Mouse (Mus musculus): ENCODE results near the gene Ankrd13c. TPM values are rescaled to one million over a fixed set of nuclear protein-coding genes. Genes with fewer than 3 reads are reported as not detected.
A peak's percentile ranks its signal among the peaks of the same experiment; 100 is the strongest.

The Ankrd13c gene
- 35.5 and 40.2 TPM in 2 replicates for polyA plus RNA-seq (2012; ENCODE audit: insufficient read depth, insufficient read length, missing spikeins)

DNA sequence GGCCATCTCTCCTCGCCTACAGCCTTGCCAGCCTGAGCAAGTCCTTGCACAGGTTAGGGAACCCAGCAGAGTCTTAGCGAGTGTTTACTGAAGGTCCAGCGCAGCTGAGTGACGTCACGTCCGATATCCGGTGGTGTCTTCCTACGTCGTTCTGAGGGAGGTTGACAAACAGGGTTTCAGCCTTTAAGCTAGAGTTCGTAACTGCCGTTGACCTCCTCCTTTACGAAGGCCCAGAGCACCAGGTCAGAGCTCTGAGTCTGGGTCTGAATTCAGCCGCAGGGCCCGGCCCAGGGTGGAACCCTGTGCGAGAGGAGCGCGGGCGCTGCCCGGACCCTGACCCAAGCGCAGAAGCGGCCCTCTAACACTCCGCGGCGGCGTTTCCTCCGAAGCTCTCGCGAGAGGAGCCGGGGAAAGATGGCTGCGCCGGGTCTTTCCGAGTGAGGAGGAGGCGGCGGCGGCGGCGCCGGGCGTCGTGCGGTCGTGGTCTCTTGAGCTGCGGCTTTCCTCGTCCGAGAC lies at the start of gene Ankrd13c:
Gene Ankrd13c, plus strand, starts transcription at position 397 of the 516 bp plus-strand sequence.
- peak within 1 kb of the TSS; percentile 99 for H3K27ac ChIP-seq (replicated peaks; ENCODE audit: low read depth, low read length)
- H3K4me1 ChIP-seq (ENCODE audit: control insufficient read depth, insufficient read depth, insufficient read length, low read length), result peaks cover 5% of the 10 kb centered on the region; the same call in 1 of the 2 replicates
- H3K4me3 ChIP-seq (ENCODE audit: insufficient read depth, low read depth, low read length), result peak within 1 kb of the TSS; percentile 92

DNA sequence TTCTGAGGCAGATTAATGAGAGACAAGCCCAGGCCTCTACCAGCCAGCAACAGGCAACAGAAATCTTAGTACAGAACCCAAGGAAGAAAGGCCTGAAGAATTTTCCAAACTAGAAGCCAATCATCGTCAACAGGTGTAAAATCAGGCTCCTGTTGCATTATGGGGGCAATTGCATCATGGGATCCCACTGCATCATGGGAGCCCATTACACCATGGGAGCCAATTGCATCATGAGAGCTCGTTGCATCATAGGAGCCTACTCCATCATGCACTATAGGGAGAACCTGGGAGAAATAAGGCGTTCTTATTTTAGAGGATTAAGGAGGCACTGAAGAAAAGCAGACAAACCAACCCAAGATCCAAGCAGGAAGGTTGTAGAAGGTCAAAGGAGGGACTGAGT lies 49.4 kb upstream of the Ankrd13c start:
- Histone ChIP-seq H3K27ac (replicated peaks; ENCODE audit: low read depth, low read length) (no peak overlapping the region), H3K4me3 (ENCODE audit: insufficient read depth, low read depth, low read length) (no peak overlapping the region), H3K4me1 (ENCODE audit: control insufficient read depth, insufficient read depth, insufficient read length, low read length) (no peaks in the 10 kb centered on the region)

DNA sequence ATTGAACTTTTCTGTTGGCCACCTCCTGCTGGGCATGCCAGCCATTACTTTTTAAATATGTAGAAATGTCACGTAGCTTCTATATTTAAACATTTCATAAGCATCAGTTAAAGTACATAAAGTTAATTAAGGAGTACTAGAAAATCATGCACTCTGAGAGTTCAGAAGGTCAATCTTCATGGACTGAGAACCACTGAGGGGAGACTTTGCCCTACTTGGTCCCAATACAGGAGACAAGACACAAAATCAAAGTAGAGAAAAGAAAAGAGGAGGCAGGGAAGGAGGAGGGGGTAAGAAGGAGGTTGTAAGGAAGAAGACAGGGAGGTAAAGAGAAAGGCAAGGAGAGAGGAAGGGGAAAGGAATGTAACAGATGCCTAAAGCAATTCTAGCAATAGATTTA lies 47.1 kb upstream of the Ankrd13c start:
- Histone ChIP-seq H3K4me3 (ENCODE audit: insufficient read depth, low read depth, low read length) (no peak overlapping the region), H3K4me1 (ENCODE audit: control insufficient read depth, insufficient read depth, insufficient read length, low read length) (no peaks in the 10 kb centered on the region), H3K27ac (replicated peaks; ENCODE audit: low read depth, low read length) (no peak overlapping the region)

DNA sequence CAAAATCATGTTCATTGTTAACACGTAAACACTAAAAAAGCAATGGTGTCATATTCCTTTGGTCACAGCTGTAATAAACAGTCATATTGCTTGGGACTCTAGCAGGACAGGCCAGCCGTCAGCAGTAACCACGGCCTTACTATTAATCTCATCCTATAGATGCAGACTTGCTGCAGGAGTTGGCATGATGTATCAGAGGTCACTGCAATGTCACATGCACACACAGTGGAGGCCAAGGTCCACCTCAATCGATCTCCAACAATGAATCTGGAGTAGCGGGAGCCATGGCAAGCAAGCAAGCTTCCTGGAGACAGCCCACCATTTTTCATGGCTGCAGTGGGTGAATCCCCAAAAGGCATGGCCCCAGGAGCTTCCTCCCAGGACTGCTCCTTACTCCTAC lies 45.3 kb upstream of the Ankrd13c start:
- Histone ChIP-seq H3K4me3 (ENCODE audit: insufficient read depth, low read depth, low read length) (no peak overlapping the region), H3K4me1 (ENCODE audit: control insufficient read depth, insufficient read depth, insufficient read length, low read length) (no peaks in the 10 kb centered on the region), H3K27ac (replicated peaks; ENCODE audit: low read depth, low read length) (no peak overlapping the region)

DNA sequence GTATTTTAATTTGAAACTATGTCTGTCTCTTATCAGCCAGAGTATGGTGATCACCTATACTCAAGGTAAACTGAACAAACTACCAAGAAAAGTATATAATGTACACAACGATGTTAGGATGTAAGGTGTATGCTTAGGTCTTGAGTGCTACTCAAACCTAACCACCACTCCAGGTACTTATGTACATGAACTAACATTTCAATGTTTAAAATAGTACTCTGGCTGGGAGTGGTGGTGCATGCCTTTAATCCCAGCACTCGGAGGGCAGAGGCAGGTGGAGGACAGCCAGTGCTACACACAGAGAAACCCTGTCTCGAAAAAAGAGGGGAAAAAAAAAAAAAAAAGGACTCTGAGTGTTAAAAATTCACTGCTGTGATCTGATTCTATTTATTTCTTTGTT lies 38.9 kb upstream of the Ankrd13c start:
- Histone ChIP-seq H3K4me1 (ENCODE audit: control insufficient read depth, insufficient read depth, insufficient read length, low read length) (no peaks in the 10 kb centered on the region), H3K4me3 (ENCODE audit: insufficient read depth, low read depth, low read length) (no peak overlapping the region), H3K27ac (replicated peaks; ENCODE audit: low read depth, low read length) (no peak overlapping the region)

DNA sequence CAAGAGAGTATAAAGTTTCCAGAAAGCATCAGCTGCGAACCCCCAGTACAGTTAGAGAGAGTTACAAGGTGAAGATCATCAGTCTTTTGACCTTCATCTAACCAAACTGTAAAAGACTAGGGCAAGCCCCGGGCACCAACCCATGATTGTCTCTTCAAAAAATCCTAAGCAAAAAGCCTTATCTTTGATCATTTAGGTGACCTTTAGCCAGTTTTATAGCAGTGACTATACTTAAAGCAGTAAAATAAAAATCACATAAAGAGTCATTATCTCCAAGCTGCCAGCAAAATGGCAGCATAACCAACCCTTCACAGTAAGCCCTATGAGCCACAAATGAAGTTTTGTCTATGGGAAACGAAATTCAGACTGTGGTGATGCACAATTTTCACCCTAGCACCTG lies 36.8 kb upstream of the Ankrd13c start:
- Histone ChIP-seq H3K4me3 (ENCODE audit: insufficient read depth, low read depth, low read length) (no peak overlapping the region), H3K27ac (replicated peaks; ENCODE audit: low read depth, low read length) (no peak overlapping the region), H3K4me1 (ENCODE audit: control insufficient read depth, insufficient read depth, insufficient read length, low read length) (no peaks in the 10 kb centered on the region)

DNA sequence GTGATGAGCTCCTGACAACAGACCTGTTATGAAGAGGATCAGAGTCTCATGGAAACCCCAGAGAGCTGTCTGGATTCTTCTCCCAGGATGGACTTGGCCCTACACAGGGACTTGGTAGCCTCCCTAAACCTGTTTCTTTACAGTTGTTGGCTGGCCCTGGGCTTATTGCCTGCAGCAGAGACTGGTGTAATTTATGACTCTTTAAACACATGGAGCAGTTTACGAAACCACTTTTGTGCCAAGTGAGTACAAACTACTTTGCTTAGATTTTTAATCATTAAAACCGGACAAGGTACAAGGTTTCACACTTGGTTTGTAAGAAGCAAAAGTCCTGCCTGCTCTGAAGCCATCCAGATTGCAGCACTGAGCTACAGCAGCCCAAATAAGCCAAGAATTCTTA lies 34.9 kb upstream of the Ankrd13c start:
- no peak overlapping the region for H3K4me3 ChIP-seq (ENCODE audit: insufficient read depth, low read depth, low read length)
- no peaks in the 10 kb centered on the region for H3K4me1 ChIP-seq (ENCODE audit: control insufficient read depth, insufficient read depth, insufficient read length, low read length)
- H3K27ac ChIP-seq (replicated peaks; ENCODE audit: low read depth, low read length), result no peak overlapping the region

DNA sequence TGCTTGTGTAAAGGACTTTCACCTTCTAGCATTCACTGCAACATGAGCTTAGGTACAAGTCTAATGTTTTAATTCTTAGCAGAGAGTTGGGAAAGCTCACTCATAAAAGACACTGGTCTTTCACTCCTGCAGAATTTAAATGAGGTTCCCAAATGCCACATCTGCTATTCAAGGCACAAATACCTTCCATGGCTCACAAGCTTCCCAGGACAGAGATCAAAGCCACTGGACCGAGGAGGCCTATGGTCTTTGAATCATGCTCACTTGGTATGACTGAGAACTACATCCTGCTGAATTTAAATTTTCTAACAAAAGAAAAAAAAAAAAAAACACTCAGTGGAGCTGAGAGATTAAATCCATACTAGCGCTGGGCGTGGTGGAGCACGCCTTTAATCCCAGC lies 30.7 kb upstream of the Ankrd13c start:
- no peaks in the 10 kb centered on the region for H3K4me1 ChIP-seq (ENCODE audit: control insufficient read depth, insufficient read depth, insufficient read length, low read length)
- no peak overlapping the region for H3K27ac ChIP-seq (replicated peaks; ENCODE audit: low read depth, low read length)
- H3K4me3 ChIP-seq (ENCODE audit: insufficient read depth, low read depth, low read length), result no peak overlapping the region

DNA sequence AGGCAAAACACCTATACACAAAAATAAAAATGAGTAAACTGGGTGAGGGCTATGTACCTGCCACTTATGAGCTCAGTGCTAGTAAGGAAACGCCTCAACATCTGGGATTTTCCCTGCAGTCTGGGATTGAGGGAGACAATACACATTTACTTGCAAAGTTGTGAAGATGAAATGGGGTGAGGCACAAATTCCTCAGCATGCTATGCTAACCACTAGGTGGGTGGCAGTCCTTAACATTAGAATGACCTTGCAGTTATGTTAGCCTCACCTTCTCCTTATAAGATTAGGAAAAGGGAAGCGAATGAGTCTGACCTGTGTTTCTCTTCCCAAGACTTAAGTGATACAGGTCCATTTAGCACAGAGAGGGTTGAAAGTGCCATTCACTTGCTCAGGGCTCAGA lies 25.7 kb upstream of the Ankrd13c start:
- no peak overlapping the region for H3K4me3 ChIP-seq (ENCODE audit: insufficient read depth, low read depth, low read length)
- H3K27ac ChIP-seq (replicated peaks; ENCODE audit: low read depth, low read length), result no peak overlapping the region
- H3K4me1 ChIP-seq (ENCODE audit: control insufficient read depth, insufficient read depth, insufficient read length, low read length), result no peaks in the 10 kb centered on the region

DNA sequence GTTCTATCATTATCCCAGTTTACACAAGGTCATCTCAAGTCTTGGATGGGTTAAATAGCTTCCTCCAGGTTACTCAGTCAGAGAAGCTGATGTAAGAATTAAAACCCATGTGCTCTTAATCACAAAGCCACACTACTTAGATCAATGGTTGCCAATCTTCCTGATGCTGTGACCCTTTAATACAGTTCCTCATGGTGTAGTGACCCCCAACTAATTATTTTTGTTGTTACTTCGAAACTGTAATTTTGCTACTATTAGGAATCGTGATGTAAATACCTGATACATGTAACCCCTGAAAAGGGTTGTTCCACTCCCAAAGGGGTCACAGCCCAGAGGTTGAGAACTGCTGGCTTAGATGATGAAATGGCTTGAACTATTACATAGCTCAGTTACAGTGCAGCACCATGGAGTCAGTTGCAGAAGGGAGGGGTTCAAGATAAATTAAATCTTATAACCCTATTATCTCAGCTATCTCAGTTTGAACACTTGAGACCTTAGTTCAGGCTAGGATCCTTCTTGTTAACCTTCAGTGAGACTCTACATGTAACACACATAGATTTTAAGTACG lies 23.7 kb upstream of the Ankrd13c start:
- H3K27ac ChIP-seq (replicated peaks; ENCODE audit: low read depth, low read length), result no peak overlapping the region
- H3K4me3 ChIP-seq (ENCODE audit: insufficient read depth, low read depth, low read length), result no peak overlapping the region
- H3K4me1 ChIP-seq (ENCODE audit: control insufficient read depth, insufficient read depth, insufficient read length, low read length), result no peaks in the 10 kb centered on the region

DNA sequence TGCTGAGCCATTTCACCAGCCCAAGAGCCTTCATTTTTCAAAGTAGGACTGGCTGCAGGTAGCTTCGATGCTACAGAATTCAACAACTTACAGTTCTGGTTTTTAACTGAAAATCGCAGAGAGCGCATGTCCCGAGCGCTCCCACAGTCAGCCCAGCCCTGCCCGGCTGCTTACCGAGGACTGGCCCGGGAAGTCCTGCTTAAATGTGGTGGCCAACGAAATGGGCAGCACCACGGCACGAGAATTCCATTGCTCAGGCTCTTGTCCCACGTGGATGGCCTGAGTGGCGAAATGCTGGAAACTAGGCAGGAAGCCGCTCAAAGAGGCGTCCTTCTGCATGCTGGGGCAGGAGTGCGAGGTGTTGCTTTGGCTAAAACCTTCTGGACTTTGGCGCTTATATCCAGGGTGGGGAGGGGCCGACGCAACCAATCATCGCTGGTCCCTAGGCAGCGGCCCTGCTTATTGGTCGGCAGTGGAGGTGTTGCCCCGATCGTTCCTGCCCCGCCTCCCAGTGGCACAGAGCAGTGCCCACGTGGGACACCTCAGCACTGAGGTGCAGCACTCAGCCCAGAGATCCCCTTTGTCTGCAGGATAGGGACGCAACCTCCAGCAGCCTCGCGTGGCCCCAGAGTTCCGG lies 22.2 kb upstream of the Ankrd13c start, which contains the start of gene Cth:
Gene Cth, minus strand, starts transcription at position 386 of the 637 bp plus-strand sequence.
- Histone ChIP-seq H3K27ac (replicated peaks; ENCODE audit: low read depth, low read length) (no peak within 1 kb of the TSS), H3K4me1 (ENCODE audit: control insufficient read depth, insufficient read depth, insufficient read length, low read length) (no peaks in the 10 kb centered on the region), H3K4me3 (ENCODE audit: insufficient read depth, low read depth, low read length) (peak within 1 kb of the TSS; percentile 52)

DNA sequence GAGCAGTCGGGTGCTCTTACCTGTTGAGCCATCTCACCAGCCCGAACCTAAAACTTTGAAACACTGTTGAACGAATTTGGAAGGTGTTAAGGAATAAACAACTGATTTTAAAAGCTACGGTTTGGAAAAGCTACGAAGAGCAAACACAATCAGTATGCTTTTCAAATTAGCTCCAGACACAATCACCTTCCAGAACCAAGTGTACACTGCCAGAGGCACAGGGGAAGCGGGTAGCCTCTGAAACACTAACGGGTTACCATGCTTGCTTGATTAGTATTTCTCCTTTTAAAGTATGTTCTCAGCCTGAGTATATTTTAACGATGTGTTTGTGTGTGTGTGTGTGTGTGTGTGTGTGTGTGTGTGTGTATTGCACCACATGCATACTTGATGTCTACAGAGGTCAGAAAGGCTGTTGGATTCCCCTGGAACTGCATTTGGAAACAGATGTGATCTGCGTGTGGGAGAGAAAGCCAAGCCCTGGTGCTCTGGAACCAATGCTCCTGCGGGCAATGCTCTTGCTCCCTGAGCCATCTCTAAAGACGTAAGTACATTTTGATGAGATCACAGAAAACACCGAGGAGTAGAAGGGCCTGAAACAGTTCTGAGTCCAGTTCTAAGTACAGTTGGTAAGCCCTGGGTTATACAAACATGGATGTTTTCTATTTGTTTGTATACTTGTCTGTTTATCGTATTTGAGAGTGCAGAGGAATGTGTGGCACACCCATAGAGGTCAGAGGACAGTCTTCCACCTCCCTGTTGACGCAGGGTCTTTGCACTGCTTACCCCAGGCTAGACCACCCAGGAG lies 21.1 kb upstream of the Ankrd13c start:
- H3K4me3 ChIP-seq (ENCODE audit: insufficient read depth, low read depth, low read length), result no peak overlapping the region
- no peak overlapping the region for H3K27ac ChIP-seq (replicated peaks; ENCODE audit: low read depth, low read length)
- no peaks in the 10 kb centered on the region for H3K4me1 ChIP-seq (ENCODE audit: control insufficient read depth, insufficient read depth, insufficient read length, low read length)

DNA sequence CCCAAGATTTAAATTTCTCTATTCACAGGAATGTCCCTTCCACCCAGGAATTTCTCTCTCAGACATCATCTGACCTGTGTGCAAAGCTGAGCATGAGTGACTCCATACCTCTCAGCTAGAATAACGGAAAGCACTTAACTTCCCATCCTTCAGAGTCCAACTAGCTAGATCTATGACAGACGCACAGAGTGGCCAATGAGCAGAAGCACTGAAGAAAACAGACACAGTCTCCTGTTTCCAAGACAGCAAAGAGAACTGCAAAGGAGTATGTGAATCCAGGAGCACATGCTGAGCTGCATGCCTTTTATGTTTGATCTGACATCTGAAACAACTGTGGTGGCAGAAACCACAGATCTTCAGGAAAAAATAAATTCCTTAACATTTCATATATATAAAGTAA lies 20.3 kb upstream of the Ankrd13c start:
- H3K27ac ChIP-seq (replicated peaks; ENCODE audit: low read depth, low read length), result no peak overlapping the region
- no peak overlapping the region for H3K4me3 ChIP-seq (ENCODE audit: insufficient read depth, low read depth, low read length)
- H3K4me1 ChIP-seq (ENCODE audit: control insufficient read depth, insufficient read depth, insufficient read length, low read length), result no peaks in the 10 kb centered on the region

DNA sequence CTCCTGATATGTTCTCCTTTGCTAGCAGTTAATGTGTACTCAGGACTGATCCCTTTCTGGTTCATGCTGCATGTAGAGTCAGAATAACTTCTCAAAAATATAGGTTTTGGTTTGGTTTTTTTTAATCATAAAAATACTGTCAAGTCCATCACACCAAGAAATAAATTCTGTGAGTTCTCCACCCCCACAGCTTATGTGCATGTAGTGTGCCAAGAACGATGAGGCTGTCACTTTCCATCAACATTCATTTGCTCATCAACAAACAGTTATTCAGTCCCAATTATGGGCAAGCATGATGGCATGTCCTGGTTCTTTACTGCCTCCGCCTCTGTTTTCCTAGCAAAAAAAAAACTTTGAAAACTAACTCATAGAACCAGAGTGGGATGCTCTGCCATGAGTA lies 18.3 kb upstream of the Ankrd13c start:
- H3K4me3 ChIP-seq (ENCODE audit: insufficient read depth, low read depth, low read length), result no peak overlapping the region
- H3K4me1 ChIP-seq (ENCODE audit: control insufficient read depth, insufficient read depth, insufficient read length, low read length), result no peaks in the 10 kb centered on the region
- no peak overlapping the region for H3K27ac ChIP-seq (replicated peaks; ENCODE audit: low read depth, low read length)

DNA sequence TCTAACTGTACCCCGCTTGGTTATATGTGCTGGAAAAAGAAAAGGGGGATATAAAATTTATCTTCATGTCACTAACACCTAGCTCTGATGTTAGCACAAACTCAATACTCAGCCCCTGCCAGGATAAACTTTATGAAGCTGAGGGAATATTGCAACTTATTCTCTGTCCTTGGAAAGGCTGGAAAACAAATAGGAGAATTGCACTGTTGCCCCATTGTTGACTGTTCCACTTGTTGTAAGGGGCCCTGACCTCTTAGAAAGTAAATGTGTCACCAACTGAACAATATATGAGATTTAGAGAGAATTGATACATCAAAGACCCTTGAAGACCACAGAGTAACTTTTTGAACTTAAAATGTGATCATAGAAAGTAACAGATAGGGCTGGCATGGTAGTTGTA lies 17.6 kb upstream of the Ankrd13c start:
- no peaks in the 10 kb centered on the region for H3K4me1 ChIP-seq (ENCODE audit: control insufficient read depth, insufficient read depth, insufficient read length, low read length)
- H3K27ac ChIP-seq (replicated peaks; ENCODE audit: low read depth, low read length), result no peak overlapping the region
- H3K4me3 ChIP-seq (ENCODE audit: insufficient read depth, low read depth, low read length), result no peak overlapping the region
